Mouse (Mus musculus) T-cell, adult 2 months (primary cell): ENCODE results near the gene Itsn1.

Experiments used
- DNase-seq: peaks from one replicate; pipeline ENCODE4 v3.0.0; 2022; ENCODE audit warnings: low spot score

The Itsn1 gene

DNA sequence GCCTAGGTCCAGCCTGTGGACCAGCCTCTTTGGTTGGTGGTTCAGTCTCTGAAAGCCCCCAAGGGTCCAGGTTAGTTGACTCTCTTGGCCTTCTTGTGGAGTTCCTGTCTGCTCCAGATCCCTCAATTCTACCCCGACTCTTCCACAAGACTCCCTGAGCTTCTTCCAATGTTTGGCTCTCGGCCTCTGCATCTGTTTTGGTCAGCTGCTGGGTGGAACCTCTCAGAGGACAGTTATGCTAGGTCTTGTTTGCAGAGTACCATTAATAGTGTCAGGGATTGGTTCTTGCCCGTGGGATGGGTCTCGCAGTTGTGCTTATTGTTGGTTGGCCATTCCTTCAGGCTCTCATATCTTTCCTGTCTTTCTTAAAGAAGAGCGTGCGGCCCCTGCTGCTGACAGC is 39.5 kb downstream of the Itsn1 start:
- DNase-seq: no peak

DNA sequence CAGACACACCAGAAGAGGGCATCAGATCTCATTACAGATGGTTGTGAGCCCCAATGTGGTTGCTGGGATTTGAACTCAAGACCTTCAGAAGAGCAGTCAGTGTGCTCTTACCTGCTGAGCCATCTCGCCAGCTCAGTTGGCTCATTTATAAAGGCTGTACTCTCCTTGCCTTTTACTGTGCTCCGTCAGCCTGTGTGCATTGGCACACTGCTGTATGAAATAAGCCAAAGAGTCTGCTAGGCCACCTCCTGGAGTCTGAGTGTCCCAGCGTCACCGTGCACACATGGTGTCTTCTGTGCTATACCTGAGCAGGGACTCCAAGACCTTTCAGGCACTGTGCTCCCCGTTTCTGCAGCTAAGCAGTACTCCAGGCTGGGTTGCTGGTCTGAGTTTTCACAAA is 40.8 kb downstream of the Itsn1 start:
- no peak for DNase-seq

DNA sequence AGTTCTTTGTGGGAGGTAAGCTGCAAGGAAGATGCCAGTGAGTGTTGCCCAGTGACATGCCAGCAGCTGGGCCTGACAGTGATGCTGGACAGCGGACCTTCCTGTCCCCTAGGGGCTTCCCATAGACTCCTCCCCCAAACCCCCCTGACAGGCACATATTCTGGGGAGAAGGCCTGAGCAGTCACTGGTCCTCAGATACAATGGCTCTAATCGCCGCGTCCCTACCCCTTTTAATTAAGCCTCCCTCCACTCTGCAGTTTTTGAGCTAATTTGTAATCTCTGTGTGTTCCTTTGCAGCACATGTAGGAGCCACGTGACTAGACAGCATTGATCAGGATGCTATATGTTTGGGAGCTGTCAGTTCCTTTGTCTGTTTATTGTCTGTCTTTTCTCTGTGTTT is 41.6 kb downstream of the Itsn1 start:
- DNase-seq: no peak

DNA sequence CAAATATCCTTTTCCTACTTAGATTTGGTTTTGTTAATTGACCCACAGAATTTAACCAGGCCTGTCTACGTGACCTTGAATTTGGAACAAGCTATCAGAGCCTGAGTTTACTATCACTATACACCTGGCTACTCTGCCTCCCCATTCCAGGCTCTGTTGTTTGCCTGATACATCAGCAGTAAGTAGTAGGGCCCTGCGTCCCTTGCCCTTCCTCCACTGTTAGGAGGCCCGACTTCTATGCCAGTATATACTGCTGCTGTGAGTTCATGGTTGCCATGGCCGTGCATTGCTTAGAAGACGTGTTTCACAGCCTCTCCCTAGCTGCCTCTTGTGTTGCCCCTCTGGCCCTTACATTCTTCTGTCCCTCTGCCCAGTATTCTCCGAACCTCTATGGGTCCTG is 42.3 kb downstream of the Itsn1 start:
- no peak for DNase-seq

DNA sequence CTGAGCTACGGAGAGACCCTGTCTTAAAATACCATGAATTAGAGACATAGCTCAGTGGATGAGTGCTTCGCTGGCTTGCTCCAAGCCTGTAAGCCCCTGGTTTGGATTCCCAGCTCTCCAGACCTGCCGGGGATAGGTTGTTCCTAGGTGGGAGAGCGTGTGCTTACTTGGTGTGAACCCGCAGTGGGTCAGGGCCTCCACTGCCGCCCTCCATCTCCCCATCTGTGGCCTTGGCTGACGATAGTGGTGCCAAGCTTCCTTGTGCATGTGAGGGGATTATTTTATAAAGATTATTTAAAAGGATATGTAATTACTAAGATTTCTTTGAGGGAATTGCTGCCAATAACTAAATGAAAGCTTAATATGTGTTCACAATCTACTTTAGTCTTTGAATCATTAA is 43.5 kb downstream of the Itsn1 start:
- DNase-seq: no peak

DNA sequence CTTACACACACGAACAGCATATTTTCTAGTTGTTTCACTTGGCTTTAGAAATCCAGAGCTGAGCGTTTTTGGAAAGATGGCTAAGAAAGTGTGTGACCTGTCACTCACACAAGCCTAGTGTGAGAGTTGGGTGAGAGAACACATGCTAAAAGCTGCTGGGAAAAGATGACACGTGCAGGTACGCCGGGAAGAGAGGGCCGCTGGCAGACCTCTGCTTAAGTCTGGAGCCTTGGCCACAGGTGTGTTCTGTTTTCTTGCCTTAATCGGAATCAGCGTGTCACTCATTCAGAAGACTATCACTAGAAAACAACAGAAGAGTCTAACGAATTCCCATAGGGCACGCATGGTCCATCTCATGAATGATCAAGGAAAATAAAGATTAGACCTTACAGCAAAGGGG is 50.5 kb downstream of the Itsn1 start:
- DNase-seq: no peak

DNA sequence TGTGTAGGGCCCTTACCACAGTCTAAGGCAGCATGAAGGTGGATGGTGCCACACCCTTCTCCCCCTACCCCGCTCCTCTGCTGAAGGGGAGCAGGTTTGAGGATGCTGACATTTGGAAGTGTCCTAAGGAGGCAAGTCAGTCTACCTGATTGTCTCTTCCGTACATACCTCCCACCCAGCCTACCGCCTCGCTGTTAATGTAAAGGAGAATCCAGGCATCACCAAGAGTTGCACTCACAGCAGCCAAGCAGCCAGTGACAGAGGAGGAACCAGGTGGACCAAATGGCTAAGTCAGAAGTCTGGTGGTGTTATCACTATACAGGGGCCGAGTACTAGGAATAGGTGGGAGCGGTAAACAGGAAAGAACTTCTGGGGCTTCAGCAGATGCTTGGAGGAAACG is 51.1 kb downstream of the Itsn1 start:
- no peak for DNase-seq

DNA sequence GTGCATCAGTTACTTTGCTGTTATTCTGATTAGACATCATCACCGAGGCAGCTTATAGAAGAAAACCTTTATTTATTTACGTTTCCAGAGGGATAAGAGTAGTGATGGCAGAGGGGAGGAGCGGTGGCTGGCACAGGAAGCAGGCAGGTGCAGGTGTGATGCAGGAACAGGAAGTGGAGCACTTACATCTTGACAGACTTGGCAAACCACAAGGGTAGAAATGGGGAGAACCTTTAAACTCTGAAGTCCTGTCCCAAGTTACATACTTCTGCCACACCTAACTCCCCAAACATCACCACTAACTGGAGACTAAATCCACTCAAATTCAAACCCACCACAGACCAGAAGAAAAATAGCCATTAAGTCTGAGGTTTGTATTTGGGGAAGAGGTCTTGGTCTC is 51.7 kb downstream of the Itsn1 start:
- DNase-seq: peak; percentile 58

DNA sequence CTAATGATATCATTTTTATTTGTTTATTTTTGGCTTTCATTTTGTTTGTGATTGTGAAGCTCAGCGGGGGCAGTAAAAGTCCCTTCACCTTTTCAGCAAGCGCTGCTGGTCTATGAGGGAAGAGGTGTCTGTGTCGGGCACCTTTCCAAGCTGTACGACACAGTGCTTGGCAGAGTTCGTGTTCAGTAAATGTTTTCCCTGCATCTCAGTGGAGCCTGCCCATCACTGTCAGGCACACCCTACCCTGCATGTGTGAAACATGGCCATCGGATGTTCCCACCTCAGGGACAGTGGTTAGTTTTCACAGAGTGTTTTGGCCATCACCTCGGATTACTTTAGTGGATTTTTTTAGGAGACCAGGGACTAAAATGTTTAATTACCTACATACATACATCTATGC is 54.1 kb downstream of the Itsn1 start:
- DNase-seq: no peak

DNA sequence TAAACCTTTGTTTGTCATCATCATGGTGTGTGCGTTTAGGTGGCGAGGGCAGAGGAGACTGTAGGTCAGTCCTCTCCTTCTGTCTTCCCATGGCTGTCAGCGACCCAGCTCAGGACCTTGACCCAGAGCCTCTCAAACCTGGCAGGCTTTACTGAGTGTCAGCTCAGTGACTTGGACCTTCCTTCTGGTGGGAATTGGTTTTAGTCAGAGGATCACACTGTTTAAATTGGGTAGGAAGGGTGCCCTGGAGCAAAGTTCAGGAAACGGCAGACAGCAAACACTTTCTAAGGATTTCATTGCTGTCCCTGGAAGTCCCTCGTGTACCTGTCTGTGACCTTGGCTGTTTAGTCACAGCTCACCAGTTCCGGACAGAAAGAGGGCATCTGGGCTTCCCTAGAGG is 55.2 kb downstream of the Itsn1 start:
- no peak for DNase-seq

DNA sequence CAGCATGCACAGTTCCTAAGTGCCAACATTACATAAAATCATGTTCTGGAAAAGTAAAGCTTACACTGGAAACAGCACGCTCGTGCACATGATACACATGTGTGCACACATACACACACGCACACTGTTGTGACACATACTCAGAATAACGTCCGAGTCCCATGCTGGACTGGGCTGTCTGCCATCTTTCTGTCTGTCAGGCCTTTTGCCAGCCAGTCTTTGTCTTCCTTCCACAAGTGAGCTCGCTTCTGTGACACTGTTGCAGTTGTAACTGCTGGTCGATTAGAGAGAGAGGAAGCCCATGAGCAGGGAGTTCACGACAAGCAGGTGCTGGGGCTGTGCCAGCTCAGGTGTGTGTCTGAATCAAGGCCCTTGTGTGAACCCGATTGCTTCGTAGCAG is 57.3 kb downstream of the Itsn1 start:
- DNase-seq: no peak

DNA sequence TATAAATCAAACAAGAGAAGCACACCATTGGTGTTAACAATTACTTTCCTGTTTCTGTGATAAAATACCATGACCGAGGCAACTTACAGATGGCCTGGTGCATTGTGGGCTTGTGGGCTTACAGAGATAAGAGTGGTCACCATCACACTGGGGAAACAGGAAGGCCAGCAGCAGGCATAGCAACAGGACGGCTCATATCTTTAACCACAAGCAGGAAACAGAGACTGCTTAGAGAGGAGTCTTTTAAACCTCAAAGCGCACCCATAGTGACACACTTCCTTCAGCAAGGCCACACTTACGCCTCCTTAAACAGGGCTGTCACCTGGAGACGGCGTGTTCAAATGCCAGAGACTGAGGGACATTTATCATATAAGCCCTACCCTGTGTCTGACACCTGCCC is 60.6 kb downstream of the Itsn1 start:
- DNase-seq: peak; percentile 76

DNA sequence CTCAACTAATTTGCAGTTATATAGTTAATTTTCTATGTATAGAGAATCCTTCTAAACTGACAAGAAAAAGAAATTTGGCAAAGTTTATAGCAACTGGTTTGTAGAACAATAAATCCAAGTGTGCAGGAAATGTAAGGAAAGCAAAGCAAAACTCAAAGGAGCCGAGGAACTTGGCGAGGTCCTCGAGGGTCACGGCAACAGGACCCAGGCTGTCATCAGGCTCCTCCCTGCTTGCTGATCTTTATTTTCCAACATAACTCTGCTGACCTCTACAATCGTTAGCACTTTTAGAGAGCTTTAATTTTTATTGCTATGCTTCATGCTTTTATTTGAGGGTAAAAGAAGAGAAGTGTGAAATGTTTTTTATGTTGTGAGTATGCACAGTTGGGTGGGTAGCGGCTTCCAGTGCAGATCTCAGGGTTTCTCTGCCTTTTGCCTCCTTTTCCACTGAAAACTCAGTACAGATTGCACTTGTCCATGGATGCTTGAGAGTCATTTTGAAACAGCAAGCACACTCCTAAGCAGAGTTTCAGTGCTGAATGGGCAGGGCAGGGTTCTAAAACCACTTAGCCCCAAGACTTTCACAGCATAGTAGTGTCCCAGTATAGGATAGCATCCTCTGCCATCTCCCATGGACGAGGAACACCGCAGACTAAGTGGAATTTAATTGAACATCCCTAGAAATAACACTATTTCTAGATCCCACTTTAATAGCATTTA is 63.6 kb downstream of the Itsn1 start:
- DNase-seq: no peak

DNA sequence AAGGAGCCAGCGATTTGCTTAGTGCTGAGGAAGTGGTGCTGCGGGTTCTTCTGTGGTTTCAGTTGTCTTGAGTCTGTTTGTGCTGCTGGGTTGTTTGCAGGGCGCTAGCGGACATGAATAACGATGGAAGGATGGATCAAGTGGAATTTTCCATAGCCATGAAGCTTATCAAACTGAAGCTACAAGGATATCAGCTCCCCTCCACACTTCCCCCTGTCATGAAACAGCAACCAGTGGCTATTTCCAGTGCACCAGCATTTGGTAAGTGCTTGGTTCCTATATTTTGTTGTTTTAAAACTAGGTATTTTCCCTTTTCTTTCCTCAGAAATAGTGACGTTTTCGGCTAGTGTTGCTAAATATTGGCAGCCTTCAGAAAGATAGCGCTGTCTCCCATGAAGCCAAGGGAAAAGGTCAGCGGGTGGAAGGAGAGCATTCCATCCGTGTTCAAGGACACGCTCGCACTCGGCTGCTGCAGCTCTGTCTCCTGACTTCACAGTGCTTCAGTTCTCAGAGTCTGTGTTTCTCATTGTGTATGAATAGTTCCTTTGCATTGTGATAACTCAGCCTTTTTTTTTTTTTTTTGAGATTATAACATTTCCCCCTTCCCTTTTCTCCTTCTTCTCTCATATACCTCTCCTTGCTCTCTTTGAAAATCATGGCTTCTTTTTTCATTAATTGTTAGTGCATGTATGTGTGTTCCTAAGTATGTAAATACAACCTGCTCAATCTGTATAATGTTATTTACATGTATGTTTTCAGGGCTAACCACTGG is 64.6 kb downstream of the Itsn1 start:
- DNase-seq: peak; percentile 36

DNA sequence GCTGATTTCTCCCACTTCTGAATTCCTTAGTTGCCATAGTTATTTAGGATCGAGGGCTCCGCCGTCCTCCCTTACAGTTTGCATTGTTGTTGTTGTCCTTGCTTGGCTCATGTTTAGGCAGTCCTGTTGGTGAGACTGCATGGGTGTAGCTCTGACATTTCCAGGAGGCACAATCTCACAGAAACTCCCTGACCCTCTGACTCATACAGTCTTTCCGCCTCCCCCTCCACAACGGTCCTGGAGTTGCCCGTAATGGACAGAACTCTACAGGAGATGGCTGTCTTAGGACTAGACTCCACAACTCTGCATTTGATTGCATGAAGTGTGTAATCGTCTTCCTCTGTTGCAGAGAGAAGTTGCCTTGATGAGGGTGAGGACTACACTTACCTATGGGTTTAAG is 65.2 kb downstream of the Itsn1 start:
- DNase-seq: no peak

DNA sequence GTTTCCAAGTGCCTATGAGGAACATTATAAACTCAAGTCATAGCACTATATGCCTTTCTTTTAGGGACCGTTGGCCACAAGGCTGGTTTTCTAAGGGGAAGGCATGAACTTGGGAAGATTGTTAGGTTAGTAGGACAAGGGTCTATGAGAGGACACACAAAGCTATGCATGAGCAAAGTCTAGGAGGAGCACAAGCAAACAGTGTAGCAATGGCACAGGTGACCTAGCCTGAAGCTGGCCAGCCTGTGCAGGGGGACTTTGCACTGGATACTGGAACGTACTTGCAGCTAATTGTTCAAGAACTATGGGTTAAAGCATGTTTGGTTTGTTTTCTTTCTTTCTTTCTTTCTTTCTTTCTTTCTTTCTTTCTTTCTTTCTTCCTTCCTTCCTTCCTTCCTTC is 66.0 kb downstream of the Itsn1 start:
- DNase-seq: no peak

DNA sequence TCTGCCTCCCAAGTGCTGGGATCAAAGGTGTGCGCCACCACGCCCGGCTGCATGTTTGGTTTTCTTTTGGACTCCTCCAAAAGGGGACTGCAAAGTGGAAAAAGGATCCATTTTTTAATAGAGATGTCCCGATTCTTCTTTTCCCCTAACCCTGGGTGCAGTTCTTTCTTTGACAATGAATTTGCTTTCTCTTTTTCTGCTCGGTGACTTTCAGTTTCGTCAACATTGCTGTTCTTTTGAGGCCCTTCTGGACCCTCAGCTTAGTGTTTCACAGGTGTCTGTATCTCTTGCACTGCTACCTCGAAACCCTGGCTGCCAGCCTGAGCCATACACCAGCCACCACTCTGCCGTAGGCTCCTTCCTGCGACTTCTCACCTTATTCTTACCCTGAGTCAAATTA is 66.5 kb downstream of the Itsn1 start:
- no peak for DNase-seq

DNA sequence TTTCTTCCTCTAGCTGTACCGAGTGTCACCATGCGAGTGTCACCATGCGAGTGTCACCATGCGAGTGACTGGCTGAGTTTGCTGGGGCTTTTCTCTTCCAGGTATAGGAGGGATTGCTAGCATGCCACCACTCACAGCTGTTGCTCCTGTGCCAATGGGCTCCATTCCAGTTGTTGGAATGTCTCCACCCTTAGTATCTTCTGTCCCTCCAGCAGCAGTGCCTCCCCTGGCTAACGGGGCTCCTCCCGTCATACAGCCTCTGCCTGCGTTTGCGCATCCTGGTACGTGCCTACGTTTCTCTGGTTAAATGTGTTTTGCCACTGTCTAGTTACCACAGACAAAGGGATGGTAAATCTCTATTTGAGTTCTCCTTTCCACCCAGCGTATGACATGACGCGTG is 72.3 kb downstream of the Itsn1 start:
- DNase-seq: no peak

DNA sequence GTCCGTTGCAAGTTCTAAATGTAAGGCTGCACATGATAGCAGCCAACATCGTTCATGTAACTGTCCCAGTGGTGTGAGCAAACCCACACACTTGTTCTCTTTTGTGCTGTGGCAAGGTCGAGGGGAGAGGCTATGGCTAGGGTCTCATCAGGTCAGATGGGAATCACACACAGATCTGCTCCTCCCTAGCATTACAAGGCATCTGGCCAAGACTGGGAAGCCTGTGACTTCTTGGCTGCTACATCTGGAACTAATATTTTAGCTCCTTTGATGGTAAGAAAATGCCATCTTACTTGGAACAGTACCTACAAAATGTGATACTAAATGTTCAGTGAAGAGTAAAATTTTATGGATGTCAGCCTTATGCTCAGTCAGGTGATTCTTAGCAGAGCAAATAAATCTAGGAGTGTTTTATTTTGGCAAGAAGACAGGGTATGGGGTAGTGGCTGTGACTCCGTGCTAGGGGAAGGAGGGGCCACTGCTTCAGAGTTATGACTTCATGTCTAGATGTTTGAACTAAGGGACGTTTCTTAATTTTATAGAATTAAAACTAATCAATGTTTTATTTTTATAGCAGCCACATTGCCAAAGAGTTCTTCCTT is 73.5 kb downstream of the Itsn1 start:
- DNase-seq: no peak

DNA sequence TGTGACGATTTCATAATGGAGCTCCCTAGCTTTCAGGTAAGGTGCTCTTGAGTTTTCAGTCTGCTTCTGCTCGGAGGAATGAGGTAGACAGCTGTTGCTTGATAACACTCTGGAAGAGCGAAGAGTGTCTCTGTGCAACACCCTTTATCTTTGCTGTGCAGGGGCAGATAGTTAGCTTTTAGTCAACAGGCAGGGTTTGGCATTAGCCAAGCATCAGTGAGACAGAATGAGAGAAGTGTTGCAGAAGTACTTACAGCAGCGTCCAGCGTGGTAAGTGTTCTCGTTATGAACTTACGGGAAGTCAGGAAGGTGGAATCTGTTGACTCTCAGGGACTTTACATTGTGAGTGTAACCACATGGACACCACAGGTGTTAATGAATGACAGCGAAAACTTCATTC is 75.3 kb downstream of the Itsn1 start:
- no peak for DNase-seq

DNA sequence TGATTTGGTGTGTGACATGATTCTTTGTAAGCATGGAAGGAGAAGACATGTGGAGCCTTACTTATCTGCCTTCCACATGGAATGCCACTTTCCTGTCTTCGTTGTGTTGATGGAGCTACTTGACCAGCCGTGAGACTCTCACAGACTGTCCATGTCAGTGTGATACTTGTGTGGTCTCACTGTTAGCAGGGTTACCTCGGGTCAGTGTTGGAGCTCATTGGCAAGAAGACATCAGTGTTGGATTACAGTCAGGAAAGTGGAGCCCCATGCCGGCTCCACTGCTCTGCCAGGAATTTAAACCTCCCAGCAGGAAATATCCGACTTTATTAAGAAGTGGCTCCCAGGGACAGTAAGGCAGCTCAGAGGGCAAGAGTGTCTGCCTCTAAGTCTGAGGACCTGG is 75.8 kb downstream of the Itsn1 start:
- DNase-seq: no peak

DNA sequence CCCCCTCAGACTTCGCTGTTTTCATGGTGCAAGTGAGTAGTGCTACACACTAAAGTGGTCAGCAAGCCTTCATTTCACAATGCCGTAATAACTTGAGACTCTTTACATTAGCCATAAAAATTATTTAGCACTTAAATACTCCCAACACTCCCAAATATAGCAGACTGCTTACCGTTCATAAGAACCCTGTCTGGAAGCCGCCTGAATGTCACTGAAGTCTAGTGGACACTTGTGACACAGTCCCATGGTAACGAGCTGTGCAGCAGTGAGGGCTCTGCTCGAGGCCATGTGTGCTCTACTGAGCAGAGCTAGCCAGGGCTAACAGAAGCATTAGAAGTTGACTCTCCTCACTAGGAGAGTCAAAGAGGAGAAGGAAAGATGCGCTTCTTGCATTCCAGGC is 81.2 kb downstream of the Itsn1 start:
- no peak for DNase-seq

DNA sequence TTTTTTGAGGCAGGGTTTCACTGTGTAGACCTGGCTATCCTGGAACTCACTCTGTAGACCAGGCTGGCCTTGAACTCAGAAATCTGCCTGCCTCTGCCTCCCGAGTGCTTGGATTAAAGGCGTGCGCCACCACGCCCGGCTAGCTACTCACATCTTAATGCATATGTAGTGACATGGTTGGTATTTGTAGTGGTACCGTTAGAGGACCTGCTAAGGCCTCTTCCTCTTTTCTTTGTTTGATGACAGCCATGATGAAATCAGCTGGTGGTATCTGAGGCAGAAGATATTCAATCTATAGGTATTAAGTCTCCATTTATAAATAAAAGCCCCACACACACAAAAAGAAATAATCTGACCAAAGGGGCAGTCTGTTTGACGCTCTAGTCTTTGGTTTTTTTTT is 82.3 kb downstream of the Itsn1 start:
- no peak for DNase-seq

DNA sequence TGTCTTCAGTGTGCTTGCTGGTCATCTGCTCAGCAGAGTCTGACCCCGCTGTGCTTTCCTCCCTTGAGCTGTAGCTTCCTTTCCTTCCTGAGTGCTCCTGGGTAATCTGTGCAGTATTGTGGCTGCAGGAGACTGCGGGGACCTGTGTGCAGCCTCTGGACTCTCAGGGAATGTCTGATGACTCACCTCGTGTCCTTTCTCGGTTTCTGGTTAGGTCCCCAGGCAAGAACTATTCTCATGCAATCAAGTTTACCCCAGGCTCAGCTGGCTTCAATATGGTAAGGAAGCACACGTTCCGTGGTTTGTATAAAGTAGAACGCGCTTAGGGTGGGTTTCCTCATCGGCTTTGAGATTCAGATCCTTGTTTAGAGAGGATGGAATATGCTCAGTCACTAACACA is 82.8 kb downstream of the Itsn1 start:
- no peak for DNase-seq
